Mouse (Mus musculus) lung, postnatal 36 days (tissue): Measurements from ENCODE around the gene Actl6b.

Source experiments
- DNase-seq: peaks from one replicate; pipeline ENCODE4 v3.0.0; 2022; ENCODE audit warnings: mixed read lengths

The Actl6b gene

GRCm38 (mm10) chr5:137529221-137529995 lies 23.9 kb upstream of the Actl6b start:
- DNase-seq = no peak

GRCm38 (mm10) chr5:137530075-137530474 lies 23.2 kb upstream of the Actl6b start:
- no peak for DNase-seq

- DNase-seq = peak; percentile 75
These were observed 22.5 kb upstream of the Actl6b start for GRCm38 (mm10) chr5:137530588-137531413.

- DNase-seq = peak; percentile 62
These were observed 21.7 kb upstream of the Actl6b start for GRCm38 (mm10) chr5:137531414-137532130.

- no peak for DNase-seq
These were observed 21.0 kb upstream of the Actl6b start for GRCm38 (mm10) chr5:137532131-137532807.

- no peak for DNase-seq
These were observed 20.6 kb upstream of the Actl6b start for GRCm38 (mm10) chr5:137532808-137533116.

- peak; percentile 100 for DNase-seq
These were observed 20.0 kb upstream of the Actl6b start, which contains the start of the genes Epo and Gnb2 for GRCm38 (mm10) chr5:137533117-137533827. TSS of gene Epo (minus strand) at chr5:137533242. TSS of gene Gnb2 (minus strand) at chr5:137533510.

- peak; percentile 74 for DNase-seq
These were observed 18.6 kb upstream of the Actl6b start for GRCm38 (mm10) chr5:137534762-137535161.

GRCm38 (mm10) chr5:137535318-137535717 lies 18.0 kb upstream of the Actl6b start:
- no peak for DNase-seq

GRCm38 (mm10) chr5:137537461-137537860 lies 15.9 kb upstream of the Actl6b start:
- no peak for DNase-seq

GRCm38 (mm10) chr5:137539291-137539801 lies 14.0 kb upstream of the Actl6b start:
- no peak for DNase-seq

GRCm38 (mm10) chr5:137540991-137541390 lies 12.3 kb upstream of the Actl6b start:
- no peak for DNase-seq

GRCm38 (mm10) chr5:137541768-137542540 lies 11.4 kb upstream of the Actl6b start:
- DNase-seq = peak; percentile 60

- no peak for DNase-seq
These were observed 8.4 kb upstream of the Actl6b start for GRCm38 (mm10) chr5:137544926-137545325.

GRCm38 (mm10) chr5:137545596-137545995 lies 7.7 kb upstream of the Actl6b start:
- DNase-seq = no peak

- no peak for DNase-seq
These were observed 3.5 kb upstream of the Actl6b start for GRCm38 (mm10) chr5:137549840-137550239.

GRCm38 (mm10) chr5:137551119-137551518 lies 2.2 kb upstream of the Actl6b start:
- DNase-seq = no peak

- no peak for DNase-seq
These were observed 317 bp upstream of the Actl6b start for GRCm38 (mm10) chr5:137553000-137553399.

- no peak for DNase-seq
These were observed 581 bp downstream of the Actl6b start for GRCm38 (mm10) chr5:137553898-137554297.

GRCm38 (mm10) chr5:137561556-137561955 lies 8.2 kb downstream of the Actl6b start:
- DNase-seq = no peak

GRCm38 (mm10) chr5:137562965-137563364 lies 9.6 kb downstream of the Actl6b start:
- no peak for DNase-seq
